Mouse (Mus musculus) kidney, adult 2 months (tissue): Measurements from ENCODE around the gene Tbc1d1. TPM values are rescaled to one million over a fixed set of nuclear protein-coding genes. Genes with fewer than 3 reads are reported as not detected.

Source experiments
- DNase-seq: peaks from one replicate; pipeline ENCODE4 v3.0.0; 2021
- H3K27ac ChIP-seq: fragments of 200-500 bp; 2 replicates; pipeline ENCODE4 v1.5.1; 2012; ENCODE audit warnings: low read depth, low read length, control low read depth, inconsistent platforms; ENCODE audit not compliant: insufficient read depth
- H3K27me3 ChIP-seq: fragments of 200-500 bp; replicated peaks from 2 replicates; pipeline ENCODE4 v1.6.1; 2012; ENCODE audit warnings: mild to moderate bottlenecking, moderate library complexity, low read length, inconsistent platforms; ENCODE audit not compliant: control insufficient read depth, insufficient read depth
- H3K36me3 ChIP-seq: fragments of 200-500 bp; 2 replicates; pipeline ENCODE4 v1.6.1; 2012; ENCODE audit warnings: mild to moderate bottlenecking, moderate library complexity, low read length, inconsistent platforms; ENCODE audit not compliant: control insufficient read depth, insufficient read depth
- H3K4me1 ChIP-seq: fragments of 200-500 bp; 2 replicates; pipeline ENCODE4 v1.6.1; 2011; ENCODE audit warnings: low read length; ENCODE audit not compliant: control insufficient read depth, insufficient read depth
- H3K4me3 ChIP-seq: fragments of 200-500 bp; 2 replicates; pipeline ENCODE4 v1.5.1; 2011; ENCODE audit warnings: mild to moderate bottlenecking, low read depth, low read length, control low read depth; ENCODE audit not compliant: insufficient read depth
- CTCF ChIP-seq: fragments of 200-500 bp; conservative IDR thresholded peaks from 2 replicates; pipeline ENCODE4 v1.5.1; 2011; ENCODE audit warnings: low read depth, mild to moderate bottlenecking, control low read depth, low read length, moderate library complexity, mixed read lengths; ENCODE audit not compliant: insufficient read depth, insufficient read length
- POLR2A ChIP-seq: fragments of 200-500 bp; IDR thresholded peaks from one replicate; pipeline ENCODE4 v1.6.1; 2011; ENCODE audit warnings: low read depth, low read length, control low read depth
- WGBS: fragments of 180-500 bp; shearing (Covaris S2); methylation state at CpG from one replicate; pipeline ENCODE4 v1.1.7; 2018; 5-methylcytosine and 5-hydroxymethylcytosine counted together
- polyA plus RNA-seq: library from polyadenylated mRNA; depleted of rRNA; stranded (reverse); fragments of >200 nt; gene quantifications from 2 replicates; pipeline ENCODE4 v1.2.3, GENCODE M21; 2012

Tbc1d1 gene
- polyA plus RNA-seq, 1 experiment = 38.3 TPM

GRCm38 (mm10) chr5:64380698-64381375 is 224.7 kb downstream of the Tbc1d1 start:
- WGBS = 64% methylated on average over 10 of the region's 11 CpGs
- TF ChIP-seq POLR2A (no peak), CTCF (no peak)
- H3K4me1 ChIP-seq = 0 out of 2 replicates have a peak, but pooled peaks cover 3% of the 10 kb centered on the region
- no peaks in the 10 kb centered on the region for H3K36me3 ChIP-seq
- peak overlapping the region; percentile 42; the same call in 1 of the 2 replicates for H3K27ac ChIP-seq
- no peaks in the 10 kb centered on the region for H3K27me3 ChIP-seq
- peak; percentile 51 for DNase-seq
- H3K4me3 ChIP-seq = no peak overlapping the region

DNA sequence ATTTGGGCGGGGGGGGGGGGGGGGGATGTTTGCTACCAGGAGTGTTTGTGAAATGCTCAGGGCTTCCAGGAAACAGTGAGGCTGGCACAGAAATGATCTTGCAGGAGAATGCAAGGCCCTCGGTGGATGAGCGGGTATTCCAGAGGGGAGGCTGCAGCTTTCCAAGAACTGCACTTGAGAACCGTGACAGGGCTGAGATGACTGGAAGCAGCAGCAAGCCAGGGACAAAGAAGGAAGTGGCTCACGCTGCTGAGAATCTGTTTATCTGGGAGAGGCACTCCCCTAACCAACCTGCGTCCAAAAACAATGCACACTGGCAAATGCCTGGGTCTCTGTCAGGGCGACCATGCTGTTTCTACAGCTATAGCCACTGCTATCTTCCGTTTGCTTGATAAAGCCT is 225.4 kb downstream of the Tbc1d1 start:
- no peak for TF ChIP-seq POLR2A
- TF ChIP-seq CTCF = no peak
- Histone ChIP-seq H3K27ac (no peak overlapping the region), H3K36me3 (no peaks in the 10 kb centered on the region), H3K27me3 (no peaks in the 10 kb centered on the region), H3K4me1 (0 out of 2 replicates have a peak, but pooled peaks cover 3% of the 10 kb centered on the region), H3K4me3 (no peak overlapping the region)
- WGBS = 57% methylated on average over 8 of the region's 8 CpGs
- no peak for DNase-seq

DNA sequence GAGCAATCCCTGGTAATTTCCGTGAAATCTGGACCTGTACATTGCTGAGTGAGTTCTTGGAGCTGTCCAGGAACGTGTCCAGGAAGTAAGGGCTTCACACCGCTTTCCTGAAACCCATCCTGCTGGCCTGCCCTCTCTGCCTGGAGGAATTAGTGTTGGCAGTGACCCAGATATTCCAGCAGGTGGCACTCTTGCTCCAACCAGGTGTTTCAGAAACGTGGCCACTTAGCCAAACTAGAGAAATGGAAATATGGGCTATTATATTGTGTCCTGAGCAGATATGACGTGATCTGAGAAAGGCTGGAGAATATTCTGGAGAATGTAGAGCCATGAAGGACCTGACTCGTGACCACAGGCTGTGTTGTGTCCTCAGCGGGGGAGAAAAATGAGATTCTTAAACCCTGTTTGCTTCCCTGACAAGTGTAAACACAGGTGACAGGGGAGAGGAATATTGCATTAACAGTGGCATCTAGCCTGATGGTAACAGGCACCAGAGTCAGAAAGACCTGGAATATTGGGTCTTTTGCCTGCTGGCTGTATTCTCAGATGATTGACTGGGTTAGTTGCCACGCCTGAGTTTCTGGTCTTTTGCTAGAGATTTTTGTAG is 226.4 kb downstream of the Tbc1d1 start:
- peak; percentile 95 for TF ChIP-seq CTCF
- TF ChIP-seq POLR2A = no peak
- WGBS = 20% methylated on average over 8 of the region's 8 CpGs
- no peak overlapping the region for H3K27ac ChIP-seq

GRCm38 (mm10) chr5:64383215-64383614 is 227.1 kb downstream of the Tbc1d1 start:
- no peak overlapping the region for H3K4me3 ChIP-seq
- no peaks in the 10 kb centered on the region for H3K27me3 ChIP-seq
- no peak overlapping the region for H3K27ac ChIP-seq
- H3K4me1 ChIP-seq = 0 out of 2 replicates have a peak, but pooled peaks cover 3% of the 10 kb centered on the region
- H3K36me3 ChIP-seq = no peaks in the 10 kb centered on the region
- no peak for DNase-seq
- WGBS = 83% methylated on average over 4 of the region's 4 CpGs
- TF ChIP-seq CTCF (no peak), POLR2A (no peak)

More for the DNA sequence above, 226.4 kb downstream of the Tbc1d1 start:
- no peaks in the 10 kb centered on the region for H3K27me3 ChIP-seq
- H3K36me3 ChIP-seq = no peaks in the 10 kb centered on the region
- DNase-seq = peak; percentile 90
- 0 out of 2 replicates have a peak, but pooled peaks cover 3% of the 10 kb centered on the region for H3K4me1 ChIP-seq
- no peak overlapping the region for H3K4me3 ChIP-seq

GRCm38 (mm10) chr5:64384546-64384945 is 228.4 kb downstream of the Tbc1d1 start:
- no peak for TF ChIP-seq CTCF
- TF ChIP-seq POLR2A = no peak
- Histone ChIP-seq H3K4me3 (no peak overlapping the region), H3K4me1 (0 out of 2 replicates have a peak, but pooled peaks cover 3% of the 10 kb centered on the region), H3K27me3 (no peaks in the 10 kb centered on the region), H3K27ac (no peak overlapping the region), H3K36me3 (no peaks in the 10 kb centered on the region)
- DNase-seq = no peak
- WGBS = 89% methylated on average over 6 of the region's 6 CpGs

GRCm38 (mm10) chr5:64386996-64387395 is 230.9 kb downstream of the Tbc1d1 start:
- Histone ChIP-seq H3K4me3 (no peak overlapping the region), H3K27ac (no peak overlapping the region), H3K36me3 (no peaks in the 10 kb centered on the region), H3K4me1 (peaks cover 10% of the 10 kb centered on the region; the same call in 1 of the 2 replicates), H3K27me3 (no peaks in the 10 kb centered on the region)
- 81% methylated on average over 3 of the region's 3 CpGs for WGBS
- TF ChIP-seq CTCF = no peak
- TF ChIP-seq POLR2A = no peak
- DNase-seq = no peak

GRCm38 (mm10) chr5:64389202-64389929 is 233.3 kb downstream of the Tbc1d1 start:
- peak; percentile 51 for DNase-seq
- H3K4me1 ChIP-seq = peaks cover 10% of the 10 kb centered on the region; the same call in 1 of the 2 replicates
- no peak overlapping the region for H3K27ac ChIP-seq
- WGBS = 12% methylated on average over 6 of the region's 6 CpGs
- H3K36me3 ChIP-seq = no peaks in the 10 kb centered on the region
- no peak overlapping the region for H3K4me3 ChIP-seq
- no peaks in the 10 kb centered on the region for H3K27me3 ChIP-seq
- TF ChIP-seq POLR2A (no peak), CTCF (no peak)
